Mouse (Mus musculus) ovary, postnatal 10 days (tissue): Measurements from ENCODE around the gene Col17a1.

ENCODE experiments used
- DNase-seq: peaks from one replicate; pipeline ENCODE4 v3.0.0; 2022; ENCODE audit warnings: low spot score

The Col17a1 gene

GRCm38 (mm10) chr19:47667601-47668000 is 24.3 kb downstream of the Col17a1 start:
- no peak for DNase-seq

DNA sequence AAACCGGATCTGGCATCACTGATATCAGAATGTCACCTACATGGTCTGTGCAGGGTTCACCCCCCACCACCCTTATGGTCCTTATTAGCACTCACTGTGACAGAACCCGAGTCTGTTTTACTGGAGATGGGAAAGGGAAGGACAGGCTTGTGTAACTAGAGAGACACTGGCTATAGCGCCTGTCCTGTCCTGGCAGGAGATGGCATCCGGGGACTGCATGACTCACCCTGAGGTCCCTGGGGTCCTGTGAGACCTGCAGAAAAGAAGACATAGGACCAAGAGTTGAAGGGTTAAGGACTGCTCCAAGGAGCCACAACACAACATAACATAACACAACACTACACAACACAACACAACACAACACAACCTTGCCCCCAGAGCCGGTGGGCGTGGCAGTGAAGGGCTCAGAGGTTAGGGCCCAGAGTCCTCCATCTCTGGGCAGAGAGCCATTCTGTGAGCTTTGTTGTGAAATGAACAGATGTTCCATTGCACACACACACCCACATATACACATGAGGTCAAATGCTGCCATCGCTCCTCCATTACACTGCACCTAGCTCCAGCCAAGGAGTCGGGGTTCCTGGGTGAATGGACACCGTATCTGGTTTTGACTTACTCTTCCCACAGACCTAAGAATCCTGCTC is 32.0 kb downstream of the Col17a1 start:
- no peak for DNase-seq

DNA sequence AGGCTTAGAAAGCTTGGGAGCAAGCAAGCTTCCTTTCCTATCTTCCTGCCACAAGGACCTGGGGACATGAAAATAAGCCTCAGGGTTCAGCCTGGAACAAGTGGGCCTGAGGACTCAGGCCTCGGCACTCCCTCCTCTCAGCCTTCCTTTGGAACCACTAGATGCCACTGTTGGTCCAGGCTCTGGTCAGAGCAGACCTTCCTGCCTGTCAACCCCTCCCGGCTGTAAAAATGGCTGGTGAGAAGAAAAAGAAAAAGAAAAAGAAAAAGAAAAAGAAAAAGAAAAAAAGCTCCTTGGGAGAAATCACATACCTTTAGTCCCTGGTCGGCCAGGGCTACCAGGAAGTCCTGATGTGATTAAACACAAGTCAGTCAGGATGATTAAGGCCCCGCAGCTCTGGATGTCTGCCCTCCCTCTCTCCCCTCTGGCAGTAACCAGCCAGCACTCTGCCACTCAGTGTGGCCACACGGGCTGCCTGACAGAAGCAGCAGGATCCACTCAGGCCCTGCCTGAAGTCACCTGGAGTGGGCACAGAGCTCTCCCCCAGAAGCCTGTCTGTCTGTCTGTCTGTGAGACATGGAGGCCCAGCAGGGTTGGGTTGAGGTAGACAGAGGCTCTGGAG is 32.9 kb downstream of the Col17a1 start:
- DNase-seq, result no peak

DNA sequence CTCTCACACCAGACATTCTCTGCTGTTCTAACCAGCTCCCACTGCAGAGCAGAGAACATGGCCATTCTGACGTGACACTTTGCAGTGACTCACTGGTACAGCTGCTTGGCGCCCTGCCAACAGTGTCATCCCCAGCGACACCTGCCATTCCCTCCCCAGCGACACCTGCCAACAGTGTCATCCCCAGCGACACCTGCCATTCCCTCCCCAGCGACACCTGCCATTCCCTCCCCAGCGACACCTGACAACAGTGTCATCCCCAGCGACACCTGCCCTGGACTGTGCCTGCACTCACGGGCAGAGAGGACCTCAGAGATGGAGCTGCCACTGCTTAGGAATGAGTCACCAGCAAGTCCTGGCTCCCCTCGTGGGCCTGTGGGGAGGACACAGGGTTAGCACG is 37.0 kb downstream of the Col17a1 start:
- no peak for DNase-seq

GRCm38 (mm10) chr19:47653173-47653572 is 38.7 kb downstream of the Col17a1 start:
- DNase-seq, result no peak

- DNase-seq, result no peak
Observed at GRCm38 (mm10) chr19:47652255-47652654, 39.6 kb downstream of the Col17a1 start.

GRCm38 (mm10) chr19:47651160-47651480 is 40.8 kb downstream of the Col17a1 start:
- no peak for DNase-seq

DNA sequence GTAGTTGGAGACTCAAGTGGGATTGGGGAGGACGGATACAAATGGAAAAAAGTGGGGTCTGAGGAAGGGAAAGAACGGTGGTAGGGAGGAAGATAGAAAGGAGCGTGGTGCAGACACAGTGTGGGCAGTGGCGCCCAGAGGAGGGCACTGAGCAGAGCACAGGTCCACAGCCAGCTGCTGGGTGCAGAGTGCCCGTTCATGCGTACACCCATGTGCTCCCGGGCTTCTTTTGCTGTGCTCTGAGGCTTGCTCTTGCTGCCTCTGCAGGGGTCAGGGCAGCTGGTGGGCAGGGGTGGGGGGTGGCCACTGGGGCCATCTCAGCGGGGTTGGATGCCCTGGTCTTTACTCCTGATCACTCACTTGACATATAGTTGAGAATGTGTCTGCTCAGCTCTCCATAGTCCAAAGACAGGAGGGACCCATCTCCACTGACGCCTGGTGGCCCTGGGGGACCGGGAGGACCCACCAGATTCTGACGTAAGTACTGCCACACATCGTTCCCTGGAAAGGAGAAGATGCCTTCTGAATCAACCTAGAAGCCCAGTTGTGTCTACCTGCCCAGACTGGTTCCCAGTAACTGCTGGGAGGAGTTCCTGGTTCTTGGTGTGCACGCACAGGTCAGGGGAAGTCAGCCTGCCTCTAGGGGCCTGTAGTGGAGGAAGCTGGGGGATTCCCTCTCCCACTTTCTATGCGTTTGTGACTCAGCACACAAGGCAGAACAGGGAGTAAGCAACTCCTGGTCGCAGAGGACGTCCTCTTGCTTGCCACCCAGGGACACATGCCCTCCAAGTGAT is 41.3 kb downstream of the Col17a1 start:
- DNase-seq, result no peak

GRCm38 (mm10) chr19:47649071-47649470 is 42.8 kb downstream of the Col17a1 start:
- no peak for DNase-seq

DNA sequence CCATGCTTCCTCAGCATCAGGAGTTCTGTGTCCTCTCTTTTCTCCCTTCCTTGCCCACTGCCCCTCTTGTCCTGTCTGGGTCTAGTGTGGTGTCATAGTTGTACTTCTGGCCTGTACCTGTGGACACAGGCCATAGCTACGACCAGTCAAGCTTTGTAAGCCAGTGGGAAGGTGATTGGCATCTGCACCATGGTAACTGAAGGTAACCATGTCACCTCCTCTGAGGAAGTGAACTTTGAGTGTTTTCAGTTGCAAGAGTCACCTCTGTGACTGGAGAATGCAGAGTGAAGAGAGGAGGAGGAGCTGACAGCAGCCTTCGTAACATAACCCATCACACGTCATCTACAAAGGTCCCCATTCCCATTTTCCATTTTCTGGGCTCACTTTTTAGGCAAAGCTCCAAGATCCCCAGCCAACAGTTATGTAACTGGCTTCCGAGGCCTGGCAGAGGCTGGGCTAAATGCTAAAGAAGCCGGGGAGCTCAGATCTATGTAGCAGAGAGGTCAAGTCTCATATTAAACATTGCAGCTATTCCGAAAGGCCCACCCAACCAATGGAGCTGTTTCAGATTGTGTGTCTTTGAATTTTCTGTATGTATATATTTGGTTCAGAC is 45.3 kb downstream of the Col17a1 start:
- no peak for DNase-seq

GRCm38 (mm10) chr19:47645583-47645982 is 46.3 kb downstream of the Col17a1 start:
- no peak for DNase-seq

DNA sequence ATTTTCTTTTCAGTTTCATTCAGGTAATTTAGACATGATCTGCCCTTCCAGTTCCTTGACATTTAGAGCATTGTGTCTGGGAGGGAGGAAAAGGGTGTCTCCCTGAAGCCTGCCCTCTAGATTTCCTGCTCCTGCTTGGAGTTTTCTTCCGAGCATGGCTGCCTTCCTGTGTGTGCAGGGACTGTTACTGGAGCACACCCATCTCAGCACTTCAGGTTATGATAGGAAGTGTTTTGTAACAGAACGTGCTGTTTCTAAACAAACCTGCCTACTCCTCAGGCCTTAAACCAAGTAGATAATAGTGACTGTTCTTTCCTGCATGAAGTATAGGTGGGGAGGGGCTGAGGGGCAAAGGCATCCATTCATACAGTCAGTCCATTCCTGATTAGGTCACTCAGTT is 48.0 kb downstream of the Col17a1 start:
- no peak for DNase-seq

DNA sequence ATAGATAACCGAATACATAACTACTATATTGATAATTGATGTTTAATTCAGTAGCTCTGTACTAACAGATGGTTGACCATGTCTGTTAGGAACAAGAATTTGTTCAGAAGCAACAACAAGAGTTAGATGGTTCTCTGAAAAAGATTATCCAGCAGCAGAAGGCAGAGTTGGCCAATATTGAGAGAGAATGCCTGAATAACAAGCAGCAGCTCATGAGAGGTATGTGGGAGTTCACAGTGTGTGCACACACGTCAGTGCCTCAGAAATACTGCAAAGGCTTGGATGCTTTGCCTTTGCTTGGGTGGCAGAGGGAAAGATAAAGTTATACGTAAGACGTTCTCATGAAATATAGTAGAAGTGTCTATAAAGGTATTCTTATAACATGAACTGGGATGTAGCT is 56.5 kb downstream of the Col17a1 start:
- no peak for DNase-seq

GRCm38 (mm10) chr19:47631799-47632198 is 60.1 kb downstream of the Col17a1 start:
- DNase-seq, result no peak

DNA sequence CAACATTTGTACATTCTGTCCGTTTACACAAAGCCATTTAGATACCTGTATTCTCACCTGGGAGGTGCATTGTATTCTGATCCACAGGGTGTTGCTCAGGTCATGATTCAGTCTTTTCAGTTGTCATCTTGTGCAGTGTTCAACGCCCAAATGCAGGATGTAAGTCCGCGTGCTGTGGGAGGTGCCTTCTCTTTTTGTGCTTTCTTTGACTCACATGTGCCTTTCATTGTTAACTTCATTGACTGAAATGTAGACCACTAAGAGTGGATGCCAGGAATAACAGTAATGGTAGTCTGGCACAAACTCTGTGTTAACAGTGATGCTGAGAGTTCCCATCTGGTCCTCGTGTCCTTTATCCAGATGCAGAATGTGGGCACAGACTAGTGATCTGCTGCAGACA is 61.5 kb downstream of the Col17a1 start:
- DNase-seq, result no peak

- DNase-seq, result no peak
Observed at GRCm38 (mm10) chr19:47629068-47629467, 62.8 kb downstream of the Col17a1 start.

DNA sequence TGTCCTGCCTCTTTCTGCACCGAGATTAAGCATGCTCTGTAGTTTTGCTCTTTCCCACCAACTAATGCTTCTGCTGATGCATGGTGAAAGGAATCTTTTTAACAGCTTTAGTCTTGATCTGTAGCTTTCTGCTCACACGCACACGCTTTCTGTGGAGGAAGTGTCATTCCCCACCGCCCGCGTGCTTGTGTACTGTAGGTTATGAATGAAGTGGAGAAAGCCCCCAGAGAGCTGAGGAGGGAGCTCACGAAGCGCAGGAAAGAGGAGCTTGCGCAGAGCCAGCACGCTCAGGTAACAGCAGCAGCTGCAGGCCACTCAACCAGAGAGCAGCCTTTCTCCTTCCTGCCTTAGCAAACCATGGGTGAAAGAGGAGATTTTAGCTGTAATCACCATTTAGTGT is 64.4 kb downstream of the Col17a1 start:
- DNase-seq, result no peak

DNA sequence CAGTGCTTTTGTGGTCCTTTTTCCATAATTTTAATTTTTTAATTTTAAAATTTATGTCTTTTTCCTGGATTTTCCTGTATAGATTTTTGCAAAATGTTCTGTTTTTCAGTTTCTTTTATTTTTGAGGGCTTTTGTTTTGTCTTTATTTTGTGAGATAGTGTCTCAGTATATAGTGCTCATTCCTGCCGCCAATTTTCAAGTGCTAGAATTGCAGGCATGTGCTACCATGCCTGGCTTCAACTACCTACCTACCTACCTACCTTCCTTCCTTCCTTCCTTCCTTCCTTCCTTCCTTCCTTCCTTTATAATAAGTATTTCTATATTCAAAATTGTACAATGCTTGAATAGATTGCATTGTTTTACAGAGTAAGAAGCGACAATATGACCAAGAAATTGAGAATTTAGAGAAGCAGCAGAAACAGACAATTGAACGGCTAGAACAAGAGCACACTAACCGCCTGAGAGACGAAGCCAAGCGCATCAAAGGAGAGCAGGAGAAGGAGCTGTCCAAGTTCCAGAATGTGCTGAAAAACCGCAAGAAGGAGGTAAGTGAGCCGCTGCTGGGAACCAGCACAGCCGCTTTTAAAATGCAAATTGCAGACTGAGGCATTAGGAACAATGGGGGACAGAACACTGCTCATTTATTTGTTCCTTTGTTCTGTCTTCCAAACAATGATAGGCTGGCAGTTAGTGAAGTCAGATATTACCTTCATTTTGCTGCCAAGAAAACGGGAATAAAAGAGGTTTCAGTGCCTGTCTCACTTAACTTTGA is 66.8 kb downstream of the Col17a1 start:
- no peak for DNase-seq

DNA sequence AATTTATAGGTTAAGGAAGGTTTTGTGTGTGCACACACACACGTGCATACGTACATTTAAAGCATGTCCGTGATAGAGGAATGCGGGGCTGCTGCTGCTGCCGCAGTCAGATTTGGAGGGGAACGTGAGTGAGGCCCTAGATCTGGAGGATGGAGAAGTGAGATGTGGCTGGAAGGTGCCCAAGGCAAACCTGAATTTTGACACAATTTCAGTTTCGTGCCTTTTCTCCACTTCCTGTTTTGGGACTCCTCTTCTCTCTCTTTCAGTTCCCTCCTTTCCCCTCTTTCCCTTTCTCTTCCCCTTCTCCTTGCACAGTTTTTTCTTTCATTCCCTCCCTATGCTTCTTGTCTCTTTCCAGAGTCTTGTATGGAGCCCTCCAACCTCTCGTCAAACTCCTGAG is 70.4 kb downstream of the Col17a1 start:
- no peak for DNase-seq

DNA sequence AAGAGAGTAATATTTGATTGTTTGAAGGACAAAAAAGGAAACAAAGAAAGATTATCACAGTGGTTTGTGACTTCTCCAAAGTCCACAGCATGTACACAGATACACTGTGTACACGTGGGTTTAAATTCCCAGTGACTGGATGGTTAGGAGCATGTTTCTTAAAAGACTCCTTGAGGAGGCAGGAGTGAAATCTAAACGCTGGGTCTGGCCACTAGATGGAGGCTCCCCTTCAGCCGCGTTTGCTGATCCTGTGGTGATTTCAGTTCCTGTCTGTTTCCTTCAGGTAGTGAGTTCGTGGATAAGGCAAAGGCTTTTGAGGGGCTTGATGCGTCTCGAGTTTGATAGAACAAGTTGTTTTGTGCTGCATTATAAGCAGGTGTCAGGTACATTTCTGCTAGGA is 78.5 kb downstream of the Col17a1 start:
- DNase-seq, result no peak

GRCm38 (mm10) chr19:47608513-47608912 is 83.4 kb downstream of the Col17a1 start:
- no peak for DNase-seq
